Mouse (Mus musculus) adrenal gland, postnatal 10 days (tissue): ENCODE measurements around the gene Mrps15. TPM values are rescaled to one million over a fixed set of nuclear protein-coding genes. Genes with fewer than 3 reads are reported as not detected.
A peak's percentile ranks its signal among the peaks of the same experiment; 100 is the strongest.

Source experiments
- DNase-seq: peaks from one replicate; pipeline ENCODE4 v3.0.0; 2021; ENCODE audit warnings: mixed read lengths
- long read RNA-seq, 2 experiments: library from polyadenylated mRNA; stranded (forward); transcript quantifications; one replicate each; pipeline ENCODE4 v2.0.0; 2021
- total RNA-seq, 2 experiments: library from RNA; stranded (reverse); gene quantifications; 2 replicates each; pipeline ENCODE4 v1.2.3; 2021

The Mrps15 gene
- total RNA-seq = 10 to 100 TPM; 72.3 to 78.8 TPM
- long read RNA-seq, experiment 1, transcript Mrps15-201 (8 exons, 937 nt) = major isoform, 96 of 103 reads
- long read RNA-seq, experiment 1, partial matches to known transcripts = 2 of 103 reads
- long read RNA-seq, experiment 1, other reads (novel, unspliced or antisense) = 4 of 103 reads
- long read RNA-seq, experiment 2, transcript Mrps15-201 (8 exons, 937 nt) = major isoform, 66 of 71 reads
- long read RNA-seq, experiment 2, partial matches to known transcripts = 0 of 71 reads
- long read RNA-seq, experiment 2, other reads (novel, unspliced or antisense) = 5 of 71 reads

- peak; percentile 90 for DNase-seq
These were observed at the start of gene Mrps15 for GRCm38 (mm10) chr4:126046851-126047585. TSS of gene Mrps15 (plus strand) at chr4:126046925.

- DNase-seq = no peak
These were observed 48.9 kb upstream of the Mrps15 start for GRCm38 (mm10) chr4:125997826-125998225.

GRCm38 (mm10) chr4:126001311-126002199, 45.2 kb upstream of the Mrps15 start:
- DNase-seq = no peak

- DNase-seq = peak; percentile 33
These were observed 28.9 kb upstream of the Mrps15 start for GRCm38 (mm10) chr4:126017676-126018332.

GRCm38 (mm10) chr4:126018966-126019538, 27.7 kb upstream of the Mrps15 start:
- DNase-seq = no peak

GRCm38 (mm10) chr4:126024303-126024900, 22.3 kb upstream of the Mrps15 start, which contains the start of gene Csf3r:
TSS of gene Csf3r (plus strand) at chr4:126024550.
- no peak for DNase-seq

- no peak for DNase-seq
These were observed 20.9 kb upstream of the Mrps15 start for GRCm38 (mm10) chr4:126025801-126026200.

GRCm38 (mm10) chr4:126027980-126028379, 18.7 kb upstream of the Mrps15 start:
- no peak for DNase-seq

- DNase-seq = no peak
These were observed 17.7 kb upstream of the Mrps15 start for GRCm38 (mm10) chr4:126029042-126029441.

- DNase-seq = no peak
These were observed 16.0 kb upstream of the Mrps15 start for GRCm38 (mm10) chr4:126030705-126031104.

- no peak for DNase-seq
These were observed 11.3 kb upstream of the Mrps15 start for GRCm38 (mm10) chr4:126035413-126035812.

- DNase-seq = no peak
These were observed 4.9 kb downstream of the Mrps15 start for GRCm38 (mm10) chr4:126051617-126052016.

- no peak for DNase-seq
These were observed 10.7 kb downstream of the Mrps15 start for GRCm38 (mm10) chr4:126057207-126058133.

GRCm38 (mm10) chr4:126058134-126058996, 11.6 kb downstream of the Mrps15 start, which contains the start of gene Oscp1:
TSS of gene Oscp1 (plus strand) at chr4:126058565.
- DNase-seq = peak; percentile 92

- no peak for DNase-seq
These were observed 12.3 kb downstream of the Mrps15 start for GRCm38 (mm10) chr4:126058997-126059362.

GRCm38 (mm10) chr4:126062856-126063255, 16.1 kb downstream of the Mrps15 start:
- peak; percentile 34 for DNase-seq

GRCm38 (mm10) chr4:126065241-126065640, 18.5 kb downstream of the Mrps15 start:
- DNase-seq = no peak

GRCm38 (mm10) chr4:126067401-126068077, 20.8 kb downstream of the Mrps15 start:
- peak; percentile 35 for DNase-seq
